Mouse (Mus musculus): ENCODE data around the gene Gm9903. TPM values are rescaled to one million over a fixed set of nuclear protein-coding genes. Genes with fewer than 3 reads are reported as not detected.

Gm9903 gene
- total RNA-seq (2021) = 1 to 10 TPM in 1 of 2 experiments, under 1 TPM in 1; 0.62 to 1.0 TPM
- long read RNA-seq, experiment 1 = 0 reads
- long read RNA-seq, experiment 2 = 0 reads

DNA sequence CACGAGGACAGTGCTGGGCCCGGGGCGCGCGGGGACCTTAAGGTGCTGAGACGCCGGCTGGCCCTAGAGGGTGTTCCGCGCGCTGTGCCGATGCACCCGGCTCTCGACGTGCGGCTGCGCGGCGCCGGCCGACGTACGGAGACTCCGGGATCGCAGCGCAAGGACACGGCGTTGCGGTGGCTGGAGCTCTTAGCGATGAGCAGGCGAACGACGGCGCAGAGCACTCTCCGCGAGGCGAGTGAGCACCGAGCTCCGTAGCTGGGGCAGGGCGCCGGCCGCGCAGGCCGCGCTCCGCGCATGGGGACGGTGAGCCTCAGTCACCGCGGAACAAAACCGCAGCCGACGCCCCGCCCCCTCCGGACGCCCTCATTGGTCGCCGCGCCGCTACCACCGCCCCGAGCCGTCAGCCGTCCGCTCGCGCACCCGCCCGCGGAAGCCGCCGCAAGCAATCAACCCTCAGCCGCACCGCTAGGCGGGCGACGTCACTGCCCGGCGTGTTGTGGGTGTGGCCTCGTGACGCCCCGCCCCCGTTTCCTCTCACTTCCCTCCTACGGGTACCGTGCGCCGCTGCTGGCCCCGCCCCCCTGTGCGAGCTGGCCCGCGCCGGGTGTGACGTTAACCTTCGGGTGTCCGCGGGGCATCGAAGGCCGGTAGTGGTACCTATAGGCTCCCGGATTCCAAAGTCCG, at the start of gene Gm9903, which contains the start of gene Fam53a:
TSS of gene Gm9903 (plus strand) at position 625 of the 687 bp plus-strand sequence.
TSS of gene Fam53a (minus strand) at position 335 of the 687 bp plus-strand sequence.
- intact Hi-C loops (cut with DNase I; ENCODE audit: low total_unique reads) = no loop called here
- DNase-seq = peak; percentile 100

DNA sequence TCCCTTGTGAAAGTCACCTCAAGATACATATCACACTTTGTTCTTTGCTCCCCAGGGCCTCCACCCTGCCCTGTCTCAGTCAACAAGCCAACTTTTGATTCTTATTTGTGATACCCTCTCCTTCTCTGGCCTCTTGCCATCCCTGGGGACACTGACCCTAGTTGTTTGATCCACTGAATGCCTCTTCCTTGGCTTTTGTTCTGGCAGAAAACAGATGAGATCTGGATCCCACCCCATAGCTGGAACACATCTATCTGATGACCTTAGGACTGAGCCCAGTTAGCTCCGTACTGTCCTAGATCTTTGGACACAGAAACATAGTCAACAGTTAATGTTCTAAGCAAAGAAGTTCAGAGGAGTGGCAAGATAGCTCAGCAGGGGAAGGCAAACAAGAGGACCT, 49.4 kb upstream of the Gm9903 start:
- intact Hi-C loops (cut with DNase I; ENCODE audit: low total_unique reads) = no loop called here
- no peak for DNase-seq

DNA sequence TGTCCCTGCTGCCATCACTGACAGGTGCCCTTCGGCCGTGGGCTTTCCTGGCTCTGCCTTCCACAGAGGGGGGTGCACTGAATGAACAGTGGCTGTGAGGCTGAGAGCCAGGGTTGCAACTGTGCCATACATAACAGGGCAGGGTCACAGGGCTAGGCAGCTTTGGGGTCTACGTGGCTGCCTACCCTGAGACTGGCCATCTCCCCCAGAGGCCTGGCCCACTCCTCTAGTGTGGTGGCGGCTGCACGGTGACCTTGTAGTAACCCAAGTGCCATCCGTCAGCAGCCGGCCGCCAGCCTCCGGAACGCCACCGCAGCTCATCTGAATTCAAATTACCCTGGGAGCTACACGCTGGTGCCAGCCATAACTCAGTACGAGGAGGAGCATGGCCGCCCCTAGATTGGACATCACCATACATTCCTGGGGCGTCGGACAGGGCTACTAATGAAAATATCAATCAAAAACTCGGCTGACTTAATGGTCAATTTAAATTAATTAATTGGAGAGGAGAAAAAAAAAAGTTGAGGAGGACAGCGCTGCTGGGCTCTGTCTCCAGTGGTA, 42.1 kb upstream of the Gm9903 start:
- DNase-seq = no peak
- intact Hi-C loops (cut with DNase I; ENCODE audit: low total_unique reads) = loop anchor here (2.0 to 5.0 kb wide), 2 partner anchors 45 to 191 kb away; no protein-coding TSS in a partner anchor

DNA sequence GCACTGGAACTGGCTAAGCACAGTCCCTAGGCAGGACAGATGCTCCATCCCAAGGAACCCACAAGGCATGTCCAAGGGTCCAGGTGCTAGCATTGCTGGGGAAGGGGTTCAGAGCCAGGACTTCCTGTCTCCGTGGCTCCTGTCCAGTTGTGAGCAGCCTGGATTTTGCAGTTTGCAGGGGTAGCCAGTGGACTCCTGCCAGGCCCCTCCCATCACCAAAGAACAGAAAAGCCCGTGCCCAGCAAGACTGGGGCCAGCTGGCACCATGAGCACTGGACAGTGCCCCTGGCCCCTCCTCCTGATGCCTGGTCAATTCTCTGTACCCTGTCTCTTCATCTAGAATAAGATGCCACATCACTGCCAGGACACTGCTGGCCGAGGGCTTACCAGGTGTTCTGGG, 41.7 kb upstream of the Gm9903 start:
- no peak for DNase-seq
- intact Hi-C loops (cut with DNase I; ENCODE audit: low total_unique reads) = loop anchor here (2.0 to 5.0 kb wide), 2 partner anchors 46 to 191 kb away; no protein-coding TSS in a partner anchor

DNA sequence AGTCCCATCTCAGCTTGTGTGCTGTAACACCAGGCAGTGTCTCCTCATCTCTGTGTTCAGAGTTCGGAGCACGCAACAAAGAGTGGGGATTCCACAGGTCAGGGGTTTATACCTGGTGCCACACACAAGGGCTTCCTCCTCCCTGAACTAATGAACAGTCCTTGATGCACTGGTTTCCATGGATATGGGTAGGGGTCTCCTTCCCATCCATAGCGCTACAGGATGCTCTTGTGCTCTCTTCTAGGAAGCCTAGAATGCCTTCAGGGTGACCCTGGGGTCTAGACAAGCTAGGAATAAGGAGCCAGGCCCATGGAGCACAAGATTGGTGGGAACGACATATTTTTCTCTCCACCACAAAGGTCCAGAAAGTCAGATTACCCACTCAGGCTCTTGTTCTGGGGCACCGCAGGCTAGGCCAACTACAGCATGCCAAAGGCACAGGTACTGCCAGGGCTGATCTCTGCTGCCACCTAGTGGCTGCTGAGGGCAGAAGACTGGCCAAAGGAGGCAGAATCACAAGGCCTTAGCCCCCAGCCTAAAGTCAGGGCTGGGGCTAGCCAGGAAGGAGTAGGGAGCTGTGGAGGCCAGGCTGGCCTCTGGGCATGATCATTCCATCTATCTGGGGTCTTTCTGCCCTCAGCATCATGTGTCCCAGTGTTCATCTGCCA, 40.4 kb upstream of the Gm9903 start:
- intact Hi-C loops (cut with DNase I; ENCODE audit: low total_unique reads) = loop anchor here (2.0 to 5.0 kb wide), 2 partner anchors 47 to 193 kb away; no protein-coding TSS in a partner anchor
- peak; percentile 70 for DNase-seq

DNA sequence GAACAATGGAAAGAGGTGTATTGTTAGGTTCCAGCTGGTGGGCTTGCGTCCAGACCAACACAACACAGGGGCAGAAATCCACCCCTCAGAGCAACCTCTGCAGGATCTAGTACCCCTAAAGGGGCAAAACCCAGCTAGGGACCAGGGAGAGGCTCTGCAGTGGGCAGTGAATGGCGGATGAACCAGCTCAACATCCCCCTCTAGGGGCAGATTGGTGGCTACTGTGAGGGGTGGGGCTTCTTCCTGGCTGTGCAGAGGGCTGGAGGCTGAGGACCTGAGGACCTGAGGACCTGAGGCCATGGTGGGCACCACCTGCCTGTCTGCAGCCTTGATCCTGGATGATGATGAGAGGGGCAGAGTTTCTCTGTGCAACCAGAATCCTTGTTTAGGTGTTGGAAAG, 36.1 kb upstream of the Gm9903 start:
- intact Hi-C loops (cut with DNase I; ENCODE audit: low total_unique reads) = no loop called here
- no peak for DNase-seq

DNA sequence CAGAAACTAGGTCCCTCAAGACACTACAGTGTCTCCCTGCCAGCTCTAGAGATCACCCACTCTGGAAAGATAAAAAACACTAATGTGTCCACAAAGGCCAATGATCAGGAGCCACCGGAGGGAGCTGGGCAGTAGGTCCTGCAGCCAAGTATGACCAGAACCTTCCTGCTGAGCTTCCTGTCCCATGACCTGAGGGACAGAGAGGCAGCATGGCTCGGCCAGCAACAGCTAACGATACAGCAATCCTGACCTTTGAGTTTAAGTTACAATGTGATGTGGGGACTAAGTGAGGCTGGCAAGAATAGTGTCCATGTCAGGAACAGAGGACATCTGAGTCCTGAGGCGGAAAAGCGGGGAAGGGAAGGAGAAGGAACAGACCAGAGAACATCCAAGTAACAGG, 24.4 kb upstream of the Gm9903 start:
- intact Hi-C loops (cut with DNase I; ENCODE audit: low total_unique reads) = no loop called here
- no peak for DNase-seq

DNA sequence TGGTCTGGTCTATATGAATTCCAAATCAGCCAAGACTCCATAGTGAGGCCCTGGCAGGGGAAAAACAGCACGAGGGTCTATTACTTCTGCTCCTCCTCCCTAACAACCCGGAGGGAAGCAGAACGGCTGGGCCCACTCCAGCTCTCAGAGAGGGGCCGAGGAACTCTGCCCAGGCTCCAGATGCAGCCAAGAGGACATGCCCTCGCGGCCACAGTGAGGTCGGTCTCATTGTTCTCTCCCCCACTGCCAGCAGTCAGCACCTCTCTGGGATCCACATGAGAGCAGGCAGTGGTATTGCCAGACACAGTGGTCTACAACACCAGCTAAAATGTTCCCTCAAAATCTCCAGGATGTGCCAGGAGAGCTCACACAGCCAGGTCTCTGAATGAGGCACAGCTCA, 23.1 kb upstream of the Gm9903 start:
- intact Hi-C loops (cut with DNase I; ENCODE audit: low total_unique reads) = no loop called here
- no peak for DNase-seq

DNA sequence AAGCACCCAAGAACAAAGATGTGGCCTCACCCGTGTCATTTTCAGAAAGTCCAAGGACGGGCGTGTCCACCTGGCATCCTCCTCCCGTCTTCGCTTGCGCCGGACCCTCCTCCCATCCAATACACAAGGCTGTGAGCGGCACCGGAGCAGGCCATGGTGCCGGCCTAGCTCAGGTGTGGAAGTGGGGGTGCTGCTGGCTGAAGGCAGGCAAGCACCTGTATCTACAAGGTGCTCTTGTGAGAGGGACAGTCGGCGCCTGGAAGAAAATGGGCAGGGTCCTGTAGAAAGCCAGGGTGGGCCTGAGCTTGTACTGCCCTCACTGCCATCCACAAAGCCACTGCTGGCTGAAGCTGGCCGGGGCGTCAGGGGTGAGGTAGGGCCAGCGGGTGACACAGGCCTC, 22.3 kb upstream of the Gm9903 start:
- DNase-seq = no peak
- intact Hi-C loops (cut with DNase I; ENCODE audit: low total_unique reads) = no loop called here

DNA sequence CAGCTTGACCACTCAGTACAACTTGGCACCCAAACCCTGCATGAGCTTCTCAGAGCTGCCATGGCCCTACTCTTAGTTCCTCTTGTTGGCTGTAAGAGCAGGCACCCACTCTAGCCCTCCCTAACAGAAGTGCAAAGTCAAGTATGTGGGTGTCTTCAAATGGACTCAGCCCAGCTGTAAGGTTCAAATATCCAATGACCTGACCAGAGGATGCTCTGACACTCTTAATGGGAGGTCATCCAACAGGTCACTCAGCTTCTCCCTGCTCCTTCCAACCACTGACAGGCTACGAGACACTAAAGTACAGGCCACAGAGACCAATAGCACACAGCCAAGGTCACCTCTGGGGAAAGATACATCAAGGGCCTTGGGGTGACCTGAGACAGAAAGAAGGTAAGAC, 20.5 kb upstream of the Gm9903 start:
- intact Hi-C loops (cut with DNase I; ENCODE audit: low total_unique reads) = no loop called here
- no peak for DNase-seq

DNA sequence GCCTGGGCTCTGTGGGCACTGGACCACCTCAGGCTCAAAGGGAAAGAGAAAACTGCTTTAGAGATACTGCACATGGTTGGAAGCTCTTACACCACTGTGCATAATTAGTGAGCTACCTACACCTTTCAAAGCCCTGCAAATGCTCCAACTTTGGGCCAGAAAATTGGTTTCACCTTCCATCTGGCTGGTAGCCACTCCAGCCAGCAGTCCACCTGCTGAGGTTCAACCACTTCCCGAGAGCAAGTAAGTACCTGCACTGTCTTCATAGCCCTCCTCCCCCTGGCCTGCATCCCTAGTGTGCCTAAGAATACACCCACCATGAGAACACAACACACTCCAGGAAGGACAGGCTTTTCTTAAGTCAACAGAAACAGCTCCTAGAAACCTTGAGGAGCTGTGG, 17.9 kb upstream of the Gm9903 start:
- intact Hi-C loops (cut with DNase I; ENCODE audit: low total_unique reads) = no loop called here
- DNase-seq = no peak

DNA sequence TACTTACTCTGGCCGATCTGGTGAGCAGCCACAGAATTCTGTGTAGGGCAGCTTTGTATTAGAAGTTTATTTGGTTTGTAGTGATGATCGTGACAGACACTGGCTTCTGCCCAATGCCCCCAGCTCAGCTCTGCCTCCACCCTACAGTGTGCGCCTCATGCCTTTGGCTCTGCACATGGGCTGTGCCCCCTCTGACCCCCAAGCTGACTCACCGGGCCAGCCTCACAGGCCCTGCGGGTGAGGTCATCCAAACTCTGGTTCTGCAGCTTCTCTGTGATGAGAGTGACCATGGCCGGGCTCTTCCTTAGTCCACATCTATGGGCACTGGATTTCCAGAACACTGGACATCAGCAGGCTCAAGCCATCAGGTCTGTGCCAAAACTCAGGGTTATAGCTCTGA, 15.3 kb upstream of the Gm9903 start:
- intact Hi-C loops (cut with DNase I; ENCODE audit: low total_unique reads) = no loop called here
- no peak for DNase-seq

DNA sequence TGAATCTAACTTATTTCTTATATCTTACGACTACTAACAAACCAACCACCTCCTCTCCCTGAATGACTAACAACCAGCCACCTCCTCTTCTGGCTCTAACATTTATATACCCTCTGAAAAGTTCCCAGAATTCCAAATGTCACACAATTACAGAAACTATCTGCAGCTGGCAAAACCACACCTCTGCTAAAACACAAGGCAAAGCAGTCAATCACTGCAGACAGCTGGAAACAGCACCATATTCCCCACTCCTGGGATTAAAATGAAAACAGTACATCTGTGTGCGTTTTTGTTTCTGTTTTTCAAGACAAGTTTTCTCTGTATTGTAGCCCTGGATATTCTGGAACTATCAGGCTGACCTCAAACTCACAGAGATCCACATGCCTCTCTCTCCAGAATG, 7.1 kb upstream of the Gm9903 start:
- DNase-seq = no peak
- intact Hi-C loops (cut with DNase I; ENCODE audit: low total_unique reads) = no loop called here

DNA sequence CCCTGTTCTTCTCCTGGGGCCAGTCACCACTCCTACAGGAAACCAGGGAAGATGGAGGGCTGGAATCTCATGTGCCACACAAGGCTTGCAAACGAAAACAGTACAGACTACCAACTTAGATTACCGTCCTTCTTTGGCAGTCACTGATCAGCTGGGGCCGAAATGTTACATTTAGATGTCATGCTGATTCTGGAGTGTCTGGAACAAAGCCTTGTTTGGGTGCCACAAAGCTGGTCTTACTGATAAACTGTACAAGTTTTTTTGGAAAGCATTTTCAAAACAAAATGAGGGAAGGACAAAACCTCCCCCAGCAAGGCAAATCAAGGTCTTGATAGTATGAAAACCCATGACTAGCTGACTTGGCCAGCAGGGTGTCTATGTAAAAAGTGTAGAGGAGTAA, 6.0 kb upstream of the Gm9903 start:
- intact Hi-C loops (cut with DNase I; ENCODE audit: low total_unique reads) = no loop called here

DNA sequence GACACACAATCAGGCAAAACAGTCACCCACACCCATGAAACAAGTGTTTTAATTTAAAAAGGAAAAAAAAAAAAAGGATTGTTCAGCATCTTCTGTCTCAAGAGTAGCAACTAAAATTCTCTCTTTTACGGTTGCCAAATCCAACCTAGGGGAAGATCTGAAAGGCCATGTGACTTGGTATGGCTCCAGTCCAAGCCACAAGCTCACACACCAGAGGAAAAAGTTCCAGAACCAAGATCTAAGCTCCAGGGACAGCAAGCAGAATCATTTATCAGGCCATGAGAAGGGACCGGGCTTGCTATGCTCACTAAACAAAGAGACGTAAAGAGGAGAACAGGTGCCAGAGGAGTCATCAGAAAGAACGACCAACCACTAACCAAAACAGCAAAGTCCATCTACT, 1.8 kb upstream of the Gm9903 start:
- no peak for DNase-seq
- intact Hi-C loops (cut with DNase I; ENCODE audit: low total_unique reads) = no loop called here

More for the DNA sequence above, 6.0 kb upstream of the Gm9903 start:
- DNase-seq = no peak

DNA sequence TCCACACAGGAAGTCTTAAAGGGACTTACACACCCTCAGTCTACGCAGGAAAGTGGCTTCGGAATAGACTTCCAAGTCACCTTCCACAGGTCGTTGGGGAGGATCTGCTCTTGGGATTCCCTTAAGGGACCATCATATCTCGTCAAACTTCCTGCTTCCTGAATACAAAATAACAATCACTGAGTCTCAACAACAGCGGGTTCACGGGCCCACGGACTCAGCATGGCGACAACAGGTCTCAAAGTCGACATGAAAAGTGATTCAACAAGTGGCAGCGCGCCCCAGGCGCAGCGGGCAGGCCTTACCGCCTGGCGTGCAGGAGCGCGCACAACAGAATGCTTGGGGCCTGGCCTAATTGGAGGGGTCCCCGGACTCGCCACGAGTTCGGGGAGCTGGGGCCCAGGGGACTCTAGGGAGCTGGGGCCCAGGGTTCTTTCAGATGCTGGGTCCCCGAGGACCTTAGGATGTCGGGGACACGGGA, 865 bp upstream of the Gm9903 start:
- intact Hi-C loops (cut with DNase I; ENCODE audit: low total_unique reads) = no loop called here
- DNase-seq = peak; percentile 67

DNA sequence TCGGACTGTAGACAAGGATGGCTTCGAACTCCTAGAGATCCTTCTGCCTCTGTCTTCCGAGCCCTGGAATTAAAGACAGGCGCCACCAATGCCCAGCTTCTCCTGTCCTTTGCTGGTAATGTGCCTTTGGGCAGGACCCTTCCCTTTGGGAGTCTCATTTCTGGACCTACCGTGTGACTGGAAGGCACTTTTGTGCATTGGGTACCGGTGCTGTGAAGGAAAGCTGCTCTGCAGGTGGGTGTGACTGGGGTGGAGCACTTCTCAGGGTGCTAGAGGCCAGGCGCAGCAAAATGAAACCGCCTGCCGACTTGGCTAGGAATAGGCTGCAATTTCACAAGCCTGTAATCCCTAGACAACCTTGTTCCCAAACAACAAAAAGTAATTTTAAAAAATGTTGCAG, 336 bp downstream of the Gm9903 start:
- peak; percentile 44 for DNase-seq
- intact Hi-C loops (cut with DNase I; ENCODE audit: low total_unique reads) = no loop called here

DNA sequence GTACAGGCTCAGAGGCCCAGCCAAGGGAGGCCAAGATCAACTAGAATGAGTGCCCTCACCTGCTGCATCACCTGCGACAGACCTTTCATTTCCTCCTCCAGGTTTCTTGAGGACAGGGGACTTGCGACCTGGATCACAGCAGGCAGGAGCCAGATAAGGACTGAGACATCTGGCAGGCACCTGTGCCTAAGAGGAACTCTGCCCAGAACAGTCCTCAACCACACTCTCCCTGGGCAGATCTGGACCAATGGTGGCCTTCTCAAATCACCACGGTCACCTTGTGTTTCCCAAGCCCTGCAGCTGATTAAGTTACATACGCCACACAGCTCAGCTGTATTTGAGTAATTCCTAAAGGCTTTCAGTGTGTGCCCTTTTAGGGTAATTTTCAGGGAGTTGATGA, 890 bp downstream of the Gm9903 start:
- intact Hi-C loops (cut with DNase I; ENCODE audit: low total_unique reads) = no loop called here
- DNase-seq = peak; percentile 62

DNA sequence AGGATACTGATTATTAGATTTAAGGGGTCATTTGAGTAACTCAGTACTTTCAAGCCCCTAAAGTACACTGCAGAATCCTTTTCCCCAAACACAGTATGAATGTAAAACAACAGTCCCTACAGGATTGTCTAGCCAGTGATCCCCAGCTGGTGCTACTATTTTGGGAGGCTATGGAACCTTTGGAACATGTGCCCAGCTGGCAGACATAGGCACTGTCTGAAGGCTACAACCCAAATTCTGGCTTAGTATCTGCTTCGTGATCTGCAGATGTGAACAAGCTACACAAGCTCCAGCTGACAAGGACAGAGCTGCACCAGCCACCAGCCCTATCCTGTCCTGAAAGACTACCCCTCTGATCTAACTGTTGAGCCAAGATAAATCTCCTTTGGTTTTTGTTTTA, 2.8 kb downstream of the Gm9903 start:
- peak; percentile 29 for DNase-seq
- intact Hi-C loops (cut with DNase I; ENCODE audit: low total_unique reads) = no loop called here

DNA sequence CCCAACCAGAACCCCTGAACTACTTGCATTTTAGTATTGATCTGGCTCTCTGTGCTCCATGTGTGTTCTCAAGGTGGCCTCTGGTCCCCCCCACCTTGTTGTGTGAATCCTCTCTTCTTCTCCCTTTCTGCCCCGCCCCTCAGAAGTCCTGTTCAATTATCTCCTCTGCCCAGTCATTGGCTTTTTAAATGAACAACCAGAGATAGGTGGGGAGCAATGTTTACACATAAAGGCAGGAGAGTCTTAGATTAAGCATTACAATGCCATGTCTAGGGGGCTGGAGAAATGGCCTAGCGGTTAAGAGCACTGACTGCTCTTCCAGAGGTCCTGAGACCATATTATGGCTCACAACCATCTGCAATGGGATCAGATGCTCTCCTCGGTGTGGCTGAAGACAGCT, 5.6 kb downstream of the Gm9903 start:
- intact Hi-C loops (cut with DNase I; ENCODE audit: low total_unique reads) = no loop called here
- DNase-seq = no peak
